Mouse (Mus musculus) ES-E14 (cell line): ENCODE measurements at regions not wholly inside any gene's neighbourhood (a gene's known extent, or its start where the extent isn't known, plus 50 kb on each side); places are given as distances from the start of the nearest gene placed in this dataset.

Source experiments
- HCFC1 ChIP-seq: IDR thresholded peaks from 2 replicates; pipeline ENCODE4 v1.6.1; 2012; ENCODE audit warnings: low read length, inconsistent platforms, borderline replicate concordance; ENCODE audit not compliant: insufficient read depth
- ZNF384 ChIP-seq: IDR thresholded peaks from 2 replicates; pipeline ENCODE4 v1.6.1; 2012; ENCODE audit warnings: low read depth, low read length, inconsistent platforms

DNA sequence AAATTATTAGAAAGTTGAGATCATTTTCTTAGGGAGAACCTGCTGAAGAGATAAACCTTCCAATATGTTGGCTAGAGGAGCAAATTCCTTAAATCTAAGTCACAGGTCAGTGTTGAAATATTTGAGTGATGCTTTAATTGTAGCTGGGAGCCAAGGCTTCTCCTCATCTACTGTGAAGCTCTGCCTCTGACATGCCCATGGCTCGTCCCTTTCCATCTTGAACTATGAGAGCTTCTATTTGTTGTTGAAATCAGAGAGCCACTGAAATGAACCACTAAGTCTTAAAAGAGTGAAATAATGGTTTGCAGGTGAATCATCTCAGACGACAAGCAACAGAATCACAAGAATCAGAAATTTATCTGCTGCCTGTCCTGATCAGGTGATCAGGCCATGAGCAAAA is 579.0 kb upstream of the Intu start:
- no peak for TF ChIP-seq ZNF384
- TF ChIP-seq HCFC1: no peak
